Mouse (Mus musculus) lung, adult 2 months (tissue): ENCODE data around the gene Selp. TPM values are rescaled to one million over a fixed set of nuclear protein-coding genes. Genes with fewer than 3 reads are reported as not detected.

Source experiments
- DNase-seq: peaks from one replicate; pipeline ENCODE4 v3.0.0; 2022
- H3K4me1 ChIP-seq: fragments of 200-500 bp; 2 replicates; pipeline ENCODE4 v1.6.1; 2011; ENCODE audit warnings: low read length; ENCODE audit not compliant: control insufficient read depth, insufficient read depth
- H3K4me3 ChIP-seq: fragments of 200-500 bp; replicated peaks from 2 replicates; pipeline ENCODE3; 2011; ENCODE audit warnings: low read depth, mild to moderate bottlenecking, control low read depth, low read length; ENCODE audit errors: extremely low read depth
- CTCF ChIP-seq: fragments of 200-500 bp; IDR thresholded peaks from 2 replicates; pipeline ENCODE4 v1.5.1; 2011; ENCODE audit warnings: mild to moderate bottlenecking, low read length, control low read depth; ENCODE audit not compliant: insufficient read depth
- POLR2A ChIP-seq: fragments of 200-500 bp; IDR thresholded peaks from 2 replicates; pipeline ENCODE4 v1.6.1; 2011; ENCODE audit warnings: low read depth, mild to moderate bottlenecking, control low read depth, low read length, borderline replicate concordance; ENCODE audit errors: extremely low read depth
- WGBS: fragments of 180-500 bp; shearing (Covaris S2); methylation state at CpG from one replicate; pipeline ENCODE4 v1.1.7; 2018; 5-methylcytosine and 5-hydroxymethylcytosine counted together
- polyA plus RNA-seq: library from polyadenylated mRNA; depleted of rRNA; stranded (reverse); fragments of >200 nt; gene quantifications from 2 replicates; pipeline ENCODE4 v1.2.3, GENCODE M21; 2012

The Selp gene
- polyA plus RNA-seq, 1 experiment = 7.4 TPM

- Histone ChIP-seq H3K4me3 (no peak overlapping the region), H3K4me1 (no peaks in the 10 kb centered on the region)
- DNase-seq = no peak
- 49% methylated on average over 3 of the region's 3 CpGs for WGBS
- TF ChIP-seq CTCF (no peak), POLR2A (no peak)
Measured at GRCm38 (mm10) chr1:164077031-164077430, 38.0 kb upstream of the Selp start.

GRCm38 (mm10) chr1:164078323-164078741 lies 36.7 kb upstream of the Selp start:
- DNase-seq = no peak
- WGBS = 71% methylated on average over 4 of the region's 4 CpGs
- H3K4me3 ChIP-seq = no peak overlapping the region
- TF ChIP-seq CTCF (no peak), POLR2A (no peak)
- H3K4me1 ChIP-seq = no peaks in the 10 kb centered on the region

GRCm38 (mm10) chr1:164079091-164079490 lies 36.0 kb upstream of the Selp start:
- 75% methylated on average over 11 of the region's 11 CpGs for WGBS
- TF ChIP-seq POLR2A = no peak
- TF ChIP-seq CTCF = no peak
- Histone ChIP-seq H3K4me1 (no peaks in the 10 kb centered on the region), H3K4me3 (no peak overlapping the region)
- DNase-seq = no peak

- WGBS = 81% methylated on average over 4 of the region's 4 CpGs
- DNase-seq = no peak
- Histone ChIP-seq H3K4me3 (no peak overlapping the region), H3K4me1 (no peaks in the 10 kb centered on the region)
- TF ChIP-seq CTCF (no peak), POLR2A (no peak)
Measured at GRCm38 (mm10) chr1:164083046-164083445, 32.0 kb upstream of the Selp start.

GRCm38 (mm10) chr1:164086797-164087196 lies 28.3 kb upstream of the Selp start:
- Histone ChIP-seq H3K4me3 (no peak overlapping the region), H3K4me1 (no peaks in the 10 kb centered on the region)
- TF ChIP-seq POLR2A = no peak
- TF ChIP-seq CTCF = no peak
- 81% methylated on average over 3 of the region's 3 CpGs for WGBS
- no peak for DNase-seq

- no peak for DNase-seq
- H3K4me1 ChIP-seq = no peaks in the 10 kb centered on the region
- no peak for TF ChIP-seq CTCF
- TF ChIP-seq POLR2A = no peak
- H3K4me3 ChIP-seq = no peak overlapping the region
- WGBS = 80% methylated on average over 5 of the region's 5 CpGs
Measured at GRCm38 (mm10) chr1:164087872-164088271, 27.2 kb upstream of the Selp start.

GRCm38 (mm10) chr1:164096780-164097179 lies 18.3 kb upstream of the Selp start:
- Histone ChIP-seq H3K4me3 (no peak overlapping the region), H3K4me1 (no peaks in the 10 kb centered on the region)
- no peak for DNase-seq
- 29% methylated on average over 6 of the region's 6 CpGs for WGBS
- TF ChIP-seq POLR2A = no peak
- no peak for TF ChIP-seq CTCF

- WGBS = 67% methylated on average over 2 of the region's 2 CpGs
- no peaks in the 10 kb centered on the region for H3K4me1 ChIP-seq
Measured at GRCm38 (mm10) chr1:164097911-164098310, 17.2 kb upstream of the Selp start.

GRCm38 (mm10) chr1:164098372-164098771 lies 16.7 kb upstream of the Selp start:
- DNase-seq = no peak
- TF ChIP-seq POLR2A (no peak), CTCF (no peak)
- no peaks in the 10 kb centered on the region for H3K4me1 ChIP-seq
- WGBS = 73% methylated on average over 2 of the region's 2 CpGs
- no peak overlapping the region for H3K4me3 ChIP-seq

More at GRCm38 (mm10) chr1:164097911-164098310, 17.2 kb upstream of the Selp start:
- H3K4me3 ChIP-seq = no peak overlapping the region
- no peak for DNase-seq
- TF ChIP-seq CTCF (no peak), POLR2A (no peak)

GRCm38 (mm10) chr1:164109763-164110162 lies 5.3 kb upstream of the Selp start:
- 45% methylated on average over 2 of the region's 2 CpGs for WGBS
- DNase-seq = no peak
- H3K4me3 ChIP-seq = no peak overlapping the region
- H3K4me1 ChIP-seq = peaks cover 2% of the 10 kb centered on the region; the same call in 1 of the 2 replicates
- TF ChIP-seq CTCF (no peak), POLR2A (no peak)
